ENCODE assay signal across 8 mouse cellular contexts in the genomic region with DNA sequence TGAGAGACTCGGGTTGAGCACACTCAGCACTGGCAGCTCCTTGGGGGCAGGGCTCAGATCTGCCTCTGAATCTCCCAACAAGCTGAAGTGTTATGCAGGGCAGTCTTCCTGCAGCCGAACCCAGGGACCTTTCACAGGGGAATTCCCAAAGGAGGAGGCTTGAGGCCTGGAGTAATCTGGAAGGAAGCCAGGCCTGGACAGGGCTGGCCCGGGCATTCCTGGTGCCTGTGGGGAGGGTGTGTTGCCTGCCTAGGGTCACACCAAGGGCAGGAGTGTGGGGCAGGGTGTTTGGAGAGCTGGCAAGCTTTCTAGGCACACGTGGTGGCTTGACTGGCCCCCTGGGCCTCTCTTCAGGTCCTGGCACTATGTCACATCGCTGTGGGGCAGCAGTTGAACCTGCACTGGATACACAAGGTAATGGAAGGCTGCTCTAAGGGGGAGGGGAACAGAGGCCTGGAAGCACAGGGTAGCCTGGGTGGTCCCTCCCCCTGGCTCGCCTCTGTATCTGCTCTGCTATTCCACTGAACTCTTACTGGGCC. TPM values are rescaled to one million over a fixed set of nuclear protein-coding genes. Genes with fewer than 3 reads are reported as not detected.
A peak's percentile ranks its signal among the peaks of the same experiment; 100 is the strongest.
DNase-seq lines count a peak whose midpoint lies in the region; ATAC-seq lines count a peak whose summit lies in the region.
"Had no signal": no experiment of that assay in that cellular context is flagged by ENCODE, and none has a peak within 500 bp of the region (broad histone marks: within the 10 kb centered on the region; RNA-seq: fewer than 3 reads in every experiment).

No protein-coding gene starts in this region.

- ATAC-seq in hindbrain, embryonic 14.5 days (ENCODE audit: low FRiP score): 0 out of 2 replicates have a peak, but pooled peaks have one; percentile 17
- peak; percentile 64 for ATAC-seq in limb, embryonic 15.5 days (ENCODE audit: insufficient number of reproducible peaks, low FRiP score, low TSS enrichment, low read depth)
- peak; percentile 87 for ATAC-seq in stomach, embryonic 15.5 days (ENCODE audit: insufficient read depth, low FRiP score, low read depth)

- 0 out of 2 replicates have a peak overlapping the region, but pooled peaks have one; percentile 3 for H3K9ac ChIP-seq in hindbrain, embryonic 14.5 days
- no peak overlapping the region for H3K9ac ChIP-seq in limb, embryonic 15.5 days
- H3K9ac ChIP-seq in stomach, embryonic 15.5 days: no peak overlapping the region
- H3K9ac ChIP-seq: neural tube, embryonic 12.5 days had no signal

- H3K4me3 ChIP-seq in hindbrain, embryonic 14.5 days (replicated peaks; ENCODE audit: low read length): no peak overlapping the region
- H3K4me3 ChIP-seq in limb, embryonic 15.5 days: no peak overlapping the region
- H3K4me3 ChIP-seq in stomach, embryonic 15.5 days (replicated peaks): no peak overlapping the region
- H3K4me3 ChIP-seq: neural tube, embryonic 12.5 days had no signal

- DNase-seq in adrenal gland, postnatal 10 days: peak; percentile 82
- DNase-seq in fibroblast of lung, adult 2 months (ENCODE audit: low read depth): peak; percentile 38
- DNase-seq in hindbrain, embryonic 14.5 days (ENCODE audit: low spot score): no peak
- DNase-seq in cerebellum, adult 11-12 months: no peak
- DNase-seq in right cerebral cortex, postnatal 4 days: no peak

- no peaks in the 10 kb centered on the region for H3K9me3 ChIP-seq in hindbrain, embryonic 14.5 days (ENCODE audit: control insufficient read depth, low read length)
- H3K9me3 ChIP-seq in limb, embryonic 15.5 days: no peaks in the 10 kb centered on the region
- no peaks in the 10 kb centered on the region for H3K9me3 ChIP-seq in stomach, embryonic 15.5 days
- H3K9me3 ChIP-seq: neural tube, embryonic 12.5 days had no signal

- H3K27me3 ChIP-seq in hindbrain, embryonic 14.5 days (ENCODE audit: control insufficient read depth, insufficient read depth, low read length): no peaks in the 10 kb centered on the region
- no peaks in the 10 kb centered on the region for H3K27me3 ChIP-seq in limb, embryonic 15.5 days
- no peaks in the 10 kb centered on the region for H3K27me3 ChIP-seq in stomach, embryonic 15.5 days (replicated peaks)
- H3K27me3 ChIP-seq: neural tube, embryonic 12.5 days had no signal

- H3K36me3 ChIP-seq in hindbrain, embryonic 14.5 days (replicated peaks; ENCODE audit: control insufficient read depth, insufficient read depth): peaks cover 22% of the 10 kb centered on the region
- H3K36me3 ChIP-seq in limb, embryonic 15.5 days: no peaks in the 10 kb centered on the region
- no peaks in the 10 kb centered on the region for H3K36me3 ChIP-seq in stomach, embryonic 15.5 days

- H3K4me2 ChIP-seq in hindbrain, embryonic 14.5 days (replicated peaks): no peak overlapping the region
- H3K4me2 ChIP-seq in limb, embryonic 15.5 days: 0 out of 2 replicates have a peak overlapping the region, but pooled peaks have one; percentile 3
- H3K4me2 ChIP-seq in stomach, embryonic 15.5 days: no peak overlapping the region
- H3K4me2 ChIP-seq: neural tube, embryonic 12.5 days had no signal

- H3K27ac ChIP-seq in hindbrain, embryonic 14.5 days: no peak overlapping the region
- peak overlapping the region; percentile 14; the same call in 1 of the 2 replicates for H3K27ac ChIP-seq in limb, embryonic 15.5 days
- H3K27ac ChIP-seq in stomach, embryonic 15.5 days: peak overlapping the region; percentile 64
- H3K27ac ChIP-seq: neural tube, embryonic 12.5 days had no signal

- H3K4me1 ChIP-seq in hindbrain, embryonic 14.5 days (replicated peaks; ENCODE audit: control insufficient read depth, insufficient read depth, low read length): peaks cover 6% of the 10 kb centered on the region
- H3K4me1 ChIP-seq in limb, embryonic 15.5 days: peaks cover 24% of the 10 kb centered on the region
- H3K4me1 ChIP-seq in stomach, embryonic 15.5 days: peaks cover 18% of the 10 kb centered on the region

- WGBS in hindbrain, embryonic 14.5 days: 23% methylated on average over 6 of the region's 6 CpGs
- 10% methylated on average over 6 of the region's 6 CpGs for WGBS in limb, embryonic 15.5 days
- 18% methylated on average over 6 of the region's 6 CpGs for WGBS in stomach, embryonic 15.5 days

RNA-seq across cellular contexts. Expression of gene Klhl35, which starts 24.2 kb away (rescaled TPM):
- 1 to 10 TPM in 1 of 2 experiments, under 1 TPM in 1; 0.99 to 1.2 TPM for total RNA-seq in adrenal gland, postnatal 10 days (2021)
- 4.1 and 4.7 TPM in 2 replicates for polyA plus RNA-seq in hindbrain, embryonic 14.5 days (2014; fragmentation: Nextera tagmentation; extraction: Ambion mirVana)
- 0.46 and 1.3 TPM in 2 replicates for polyA plus RNA-seq in limb, embryonic 15.5 days (2015; fragmentation: Nextera tagmentation; extraction: Ambion mirVana)
- polyA plus RNA-seq in stomach, embryonic 15.5 days (2015; fragmentation: Nextera tagmentation; extraction: Ambion mirVana): 0.58 and 0.78 TPM in 2 replicates

RNA-seq across cellular contexts. Expression of gene Rps3, which starts 41.9 kb away (rescaled TPM):
- total RNA-seq in adrenal gland, postnatal 10 days (2021): 100 to 1,000 TPM; 554 to 575 TPM
- polyA plus RNA-seq in hindbrain, embryonic 14.5 days (2014; fragmentation: Nextera tagmentation; extraction: Ambion mirVana): 445 and 515 TPM in 2 replicates
- polyA plus RNA-seq in limb, embryonic 15.5 days (2015; fragmentation: Nextera tagmentation; extraction: Ambion mirVana): 658 and 763 TPM in 2 replicates
- 765 and 776 TPM in 2 replicates for polyA plus RNA-seq in stomach, embryonic 15.5 days (2015; fragmentation: Nextera tagmentation; extraction: Ambion mirVana)

Comparison
In these comparisons a context has a peak if more than half of its experiments do, and no peak if none do; other contexts are left out.
1. DNase-seq: peak in adrenal gland, postnatal 10 days (single experiment) and fibroblast of lung, adult 2 months (single experiment); none in hindbrain, embryonic 14.5 days (single experiment), cerebellum, adult 11-12 months (single experiment) and right cerebral cortex, postnatal 4 days (single experiment).
2. ATAC-seq: peak in every context shown above with its lines; median percentile 87 in stomach, embryonic 15.5 days; 64 in limb, embryonic 15.5 days; 17 in hindbrain, embryonic 14.5 days.